Mouse (Mus musculus) urinary bladder, postnatal 10 days (tissue): Measurements from ENCODE around the gene Tmem143.
"Not testable (repeated sequence)": the region's sequence is repeated elsewhere in the genome, so short reads cannot be mapped to it uniquely, and the experiment has no call there.

Source experiments
- DNase-seq: peaks from one replicate; pipeline ENCODE4 v3.0.0; 2022; ENCODE audit warnings: low spot score

Tmem143 gene

DNA sequence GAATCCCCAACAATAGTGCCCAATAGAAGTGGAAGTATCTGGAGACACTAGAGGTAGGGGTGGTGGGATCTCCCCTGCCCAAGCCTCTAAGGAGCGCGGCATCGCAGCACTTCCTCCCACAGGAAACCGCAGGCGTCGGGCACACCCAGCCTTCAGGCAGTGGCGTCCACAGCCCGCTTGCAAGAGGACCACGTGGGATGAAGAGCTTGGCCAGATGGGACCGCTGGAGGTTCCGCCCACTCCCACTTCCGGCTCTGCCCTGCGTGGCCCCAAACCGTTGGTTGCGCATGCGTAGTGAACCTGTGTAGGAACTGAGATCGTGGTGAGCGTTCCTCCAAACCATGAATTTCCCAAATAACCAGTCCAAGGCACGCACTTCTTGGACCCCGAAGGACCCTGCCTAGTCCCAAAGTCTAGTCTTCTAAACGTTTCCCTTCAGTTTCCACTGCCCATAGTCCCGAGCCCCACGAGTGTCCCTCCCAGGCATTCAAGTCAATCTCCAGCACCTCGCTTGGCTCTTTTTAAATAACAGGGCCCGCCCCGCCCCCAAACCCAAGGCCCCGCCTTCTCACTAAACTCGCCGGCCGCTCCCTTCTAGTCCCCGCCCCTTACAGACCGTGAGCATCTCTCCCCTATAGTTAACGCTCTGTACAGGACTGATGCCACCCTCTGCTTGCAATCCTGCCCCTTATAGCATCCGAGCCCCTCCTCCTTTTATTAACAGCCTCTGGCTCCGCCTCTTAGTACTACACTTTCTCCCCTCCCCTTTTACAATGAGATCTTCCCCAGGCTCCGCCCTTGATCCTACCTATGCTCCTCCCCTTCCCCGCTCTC, 26.4 kb downstream of the Tmem143 start:
- peak; percentile 83 for DNase-seq

DNA sequence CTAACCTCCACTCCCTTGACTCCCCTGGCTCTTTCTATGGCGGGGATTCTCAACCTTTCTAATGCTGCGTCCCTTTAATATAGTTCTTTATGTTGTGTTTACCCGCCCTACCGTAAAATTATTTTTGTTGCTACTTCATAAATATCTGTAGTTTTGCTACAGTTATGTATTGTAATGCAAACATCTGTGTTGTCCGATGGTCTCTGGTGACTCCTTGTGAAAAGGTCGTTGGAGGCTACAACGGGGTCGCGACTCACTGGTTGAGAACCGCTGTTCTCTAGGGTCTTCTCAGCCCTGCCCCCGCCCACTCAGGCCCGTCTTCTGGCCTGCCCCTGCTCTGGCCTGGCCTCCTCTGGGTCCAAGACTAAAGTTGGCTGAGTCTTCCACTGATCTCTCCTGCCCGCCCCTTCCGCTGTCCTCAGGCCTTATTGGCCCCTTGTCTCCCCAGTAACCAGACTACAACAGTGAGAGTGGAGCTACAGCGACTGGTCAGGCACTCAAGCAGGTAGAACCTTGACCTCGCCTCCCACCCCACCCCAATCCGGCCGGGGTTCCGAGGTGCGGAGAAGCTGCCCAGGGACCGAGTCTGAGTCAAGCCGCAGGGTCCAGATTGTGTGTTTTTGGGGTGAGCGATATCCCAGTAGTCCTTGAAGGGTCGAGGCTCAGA, 27.2 kb downstream of the Tmem143 start, which contains the start of gene Ccdc114:
Gene Ccdc114, plus strand, starts transcription at position 311 of the 667 bp plus-strand sequence.
- DNase-seq = no peak

DNA sequence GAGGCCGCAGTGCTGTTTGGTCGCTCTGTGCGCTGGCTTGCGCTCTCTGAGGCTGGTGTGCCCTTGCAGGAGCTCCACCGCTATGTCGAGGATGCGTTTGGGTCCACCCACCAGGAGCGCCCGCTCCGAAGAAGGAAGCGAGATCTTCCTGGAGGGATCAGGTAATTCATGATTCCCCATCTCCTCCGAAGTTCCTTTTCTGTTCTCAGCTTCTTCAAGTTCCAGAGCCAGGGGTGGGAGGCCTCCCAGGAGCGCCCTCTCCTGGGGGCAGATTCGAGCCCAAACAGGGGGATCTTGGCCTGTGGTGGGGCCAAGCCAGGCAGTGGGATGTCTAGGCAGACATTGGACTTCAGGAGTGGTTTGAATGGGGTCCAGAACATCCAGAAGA, 27.7 kb downstream of the Tmem143 start:
- DNase-seq = no peak

DNA sequence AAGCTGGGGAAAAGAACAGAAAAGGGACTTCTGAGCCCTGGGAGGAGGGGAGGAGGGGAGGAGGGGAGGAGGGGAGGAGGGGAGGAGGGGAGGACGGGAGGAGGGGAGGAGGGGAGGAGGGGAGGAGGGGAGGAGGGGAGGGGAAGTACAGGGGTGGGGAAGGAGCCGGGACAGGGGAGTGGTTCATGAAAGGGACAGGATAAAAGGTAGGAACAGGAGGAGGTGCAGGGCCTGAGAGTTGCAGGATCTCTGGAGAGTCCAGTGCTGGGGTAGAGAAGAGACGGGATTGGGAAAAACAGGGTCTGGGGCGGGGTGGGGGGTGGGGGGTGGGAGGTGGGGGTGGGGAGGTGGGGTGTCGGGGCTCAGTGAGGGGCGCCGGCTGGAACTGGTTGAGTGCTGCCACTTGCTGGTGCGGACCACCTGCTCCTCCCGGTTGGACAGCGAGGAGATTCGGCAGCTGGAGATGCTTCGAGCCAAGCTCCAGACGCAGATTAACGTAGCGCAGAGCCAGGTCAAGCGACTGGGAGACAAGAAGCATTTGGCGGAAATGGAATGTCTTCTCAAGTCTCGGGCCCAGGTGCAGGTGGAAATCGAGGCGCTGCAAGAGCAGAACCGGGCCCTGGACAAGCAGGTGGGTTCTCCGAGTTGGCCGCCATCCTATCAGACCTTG, 32.0 kb downstream of the Tmem143 start:
- no peak for DNase-seq

DNA sequence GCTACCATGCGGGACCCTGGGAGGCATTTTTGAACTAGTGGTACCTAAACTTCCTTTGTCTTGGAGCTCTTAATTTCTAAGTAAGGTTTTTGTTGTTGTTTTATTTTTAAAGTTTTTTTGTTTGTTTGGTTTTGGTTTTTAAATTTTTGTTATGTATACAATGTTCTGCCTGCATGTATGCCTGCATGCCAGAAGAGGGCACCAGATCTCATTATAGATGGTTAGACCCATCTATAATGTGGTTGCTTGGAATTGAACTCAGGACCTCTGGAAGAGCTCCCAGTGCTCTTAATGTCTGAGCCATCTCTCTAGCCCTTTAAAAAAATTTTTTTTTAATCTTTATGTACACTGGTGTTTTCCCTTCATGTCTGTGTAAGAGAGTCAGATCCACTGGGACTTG, 32.9 kb downstream of the Tmem143 start:
- no peak for DNase-seq

DNA sequence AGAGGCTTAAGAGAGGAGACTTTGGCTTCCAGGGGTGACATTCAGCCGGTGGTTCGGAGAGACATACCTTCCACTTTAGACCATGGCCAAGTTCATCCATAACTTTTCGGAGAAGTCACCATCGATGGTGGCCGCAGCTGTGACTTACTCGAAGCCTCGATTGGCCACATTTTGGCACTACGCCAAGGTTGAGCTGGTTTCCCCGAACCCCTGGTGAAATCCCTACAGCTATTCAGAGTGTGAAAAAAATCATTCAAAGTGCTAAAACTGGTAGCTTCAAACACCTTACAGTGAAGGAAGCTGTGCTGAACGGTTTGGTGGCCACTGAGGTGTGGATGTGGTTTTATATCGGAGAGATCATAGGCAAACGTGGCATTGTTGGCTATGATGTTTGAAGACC, 37.0 kb downstream of the Tmem143 start:
- not testable (repeated sequence) for DNase-seq

DNA sequence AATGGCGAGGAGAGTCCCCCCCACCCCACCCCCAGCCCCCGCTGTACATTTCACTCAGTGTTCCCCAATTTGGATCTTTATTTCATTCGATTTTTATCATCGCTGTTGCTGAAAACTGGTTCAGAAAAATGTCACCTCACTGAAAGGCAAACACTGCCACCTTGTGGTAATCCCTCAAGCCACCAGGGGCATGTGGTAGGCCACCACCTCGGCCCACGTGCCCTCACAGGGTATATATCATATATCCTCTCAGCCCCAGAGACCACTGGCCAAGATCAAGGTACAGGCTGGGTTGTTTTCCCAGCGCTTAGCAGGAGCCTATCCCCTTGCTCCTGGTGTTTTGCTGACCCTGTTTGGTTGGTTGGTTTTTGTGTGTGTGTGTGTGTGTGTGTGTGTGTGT, 38.4 kb downstream of the Tmem143 start:
- DNase-seq = no peak

DNA sequence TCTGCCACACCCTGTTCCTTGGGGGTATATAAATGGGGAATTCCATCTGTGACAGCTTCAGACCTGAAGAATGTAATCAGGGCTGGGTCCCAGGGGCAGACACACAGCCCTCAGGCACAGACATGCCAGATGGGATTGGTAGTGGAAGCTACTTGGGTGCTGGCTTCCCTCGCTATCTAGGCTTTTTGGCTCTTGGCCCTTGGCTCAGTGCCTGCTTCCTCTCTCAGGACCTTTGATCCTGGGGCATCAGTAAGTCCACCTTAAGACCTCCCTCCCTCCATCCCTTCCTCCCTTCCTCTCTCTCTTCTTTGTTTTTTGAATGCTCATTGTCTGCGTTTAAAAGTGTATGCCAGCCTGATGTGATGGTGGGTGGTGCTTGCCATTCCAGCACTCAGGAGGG, 43.1 kb downstream of the Tmem143 start:
- no peak for DNase-seq

DNA sequence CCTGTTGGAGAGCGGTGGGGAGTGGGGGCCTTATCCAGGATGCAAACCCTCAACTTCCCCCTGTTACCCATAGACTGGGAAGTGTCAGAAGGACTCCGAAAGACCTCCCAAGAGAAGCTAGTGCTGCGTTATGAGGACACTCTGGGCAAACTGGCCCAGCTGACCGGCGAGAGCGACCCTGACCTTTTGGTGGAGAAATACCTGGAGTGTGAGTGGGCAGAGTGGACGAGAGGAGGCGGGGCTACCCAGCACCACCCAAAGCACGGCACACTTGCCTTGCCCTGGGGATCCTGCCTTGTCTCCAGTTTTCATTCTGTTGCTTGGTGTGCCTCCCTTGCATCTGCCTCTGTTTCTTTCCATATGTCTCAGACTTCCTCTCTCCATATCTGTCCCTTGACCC, 45.2 kb downstream of the Tmem143 start:
- no peak for DNase-seq

DNA sequence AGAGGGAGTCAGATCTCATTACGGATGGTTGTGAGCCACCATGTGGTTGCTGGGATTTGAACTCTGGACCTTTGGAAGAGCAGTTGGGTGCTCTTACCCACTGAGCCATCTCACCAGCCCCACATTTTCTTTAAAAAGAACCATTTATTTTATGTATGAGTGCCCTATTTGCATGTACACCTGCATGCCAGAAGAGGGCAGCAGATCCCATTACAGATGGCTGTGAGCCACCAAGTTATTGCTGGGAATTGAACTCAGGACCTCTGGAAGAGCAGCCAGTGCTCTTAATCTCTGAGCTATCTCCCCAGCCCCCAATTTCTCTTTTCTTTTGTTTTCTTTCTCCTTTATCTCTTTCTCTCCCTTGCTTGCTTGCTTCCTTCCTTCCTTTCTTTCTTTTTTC, 46.5 kb downstream of the Tmem143 start:
- DNase-seq = not testable (repeated sequence)

DNA sequence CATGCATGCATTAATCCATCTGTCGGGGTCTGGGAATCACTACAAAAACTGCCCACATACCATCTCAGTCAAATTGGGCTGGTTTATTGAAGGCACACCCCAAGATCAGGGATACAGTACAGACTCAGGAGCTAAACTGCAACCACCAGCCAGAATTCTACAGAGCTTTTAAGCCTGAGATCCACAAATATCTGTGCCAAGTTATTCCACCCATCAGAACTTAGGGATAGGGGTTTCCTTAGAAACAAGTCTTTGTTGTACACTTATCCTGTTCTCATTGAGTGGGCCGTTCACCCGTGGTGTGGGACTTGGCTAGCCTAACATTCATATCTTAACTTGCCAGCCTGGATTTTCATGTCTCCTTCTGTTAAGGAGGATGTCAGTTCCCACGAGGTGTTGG, 52.3 kb downstream of the Tmem143 start:
- no peak for DNase-seq

DNA sequence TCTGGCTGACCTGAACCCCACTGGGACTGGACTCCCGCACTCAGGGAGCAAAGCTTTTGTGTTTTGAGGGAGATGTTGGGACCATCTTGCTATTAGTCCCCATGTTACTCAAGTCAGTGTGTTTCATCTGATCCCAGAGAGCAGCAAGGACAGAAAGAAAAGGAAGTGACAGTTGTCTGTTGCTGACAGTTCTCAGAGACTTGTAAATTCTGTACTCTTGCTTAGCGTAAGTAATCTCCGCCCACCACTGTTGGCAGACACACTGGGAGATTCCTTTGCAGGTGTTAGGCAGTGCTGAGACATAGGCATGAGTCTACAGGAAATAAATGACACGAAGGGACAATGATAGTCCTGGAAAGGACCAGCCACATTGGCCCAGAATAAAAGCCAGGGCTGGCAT, 59.9 kb downstream of the Tmem143 start:
- DNase-seq = no peak
